Mouse (Mus musculus): Measurements from ENCODE around the gene Chid1.

Chid1 gene

DNA sequence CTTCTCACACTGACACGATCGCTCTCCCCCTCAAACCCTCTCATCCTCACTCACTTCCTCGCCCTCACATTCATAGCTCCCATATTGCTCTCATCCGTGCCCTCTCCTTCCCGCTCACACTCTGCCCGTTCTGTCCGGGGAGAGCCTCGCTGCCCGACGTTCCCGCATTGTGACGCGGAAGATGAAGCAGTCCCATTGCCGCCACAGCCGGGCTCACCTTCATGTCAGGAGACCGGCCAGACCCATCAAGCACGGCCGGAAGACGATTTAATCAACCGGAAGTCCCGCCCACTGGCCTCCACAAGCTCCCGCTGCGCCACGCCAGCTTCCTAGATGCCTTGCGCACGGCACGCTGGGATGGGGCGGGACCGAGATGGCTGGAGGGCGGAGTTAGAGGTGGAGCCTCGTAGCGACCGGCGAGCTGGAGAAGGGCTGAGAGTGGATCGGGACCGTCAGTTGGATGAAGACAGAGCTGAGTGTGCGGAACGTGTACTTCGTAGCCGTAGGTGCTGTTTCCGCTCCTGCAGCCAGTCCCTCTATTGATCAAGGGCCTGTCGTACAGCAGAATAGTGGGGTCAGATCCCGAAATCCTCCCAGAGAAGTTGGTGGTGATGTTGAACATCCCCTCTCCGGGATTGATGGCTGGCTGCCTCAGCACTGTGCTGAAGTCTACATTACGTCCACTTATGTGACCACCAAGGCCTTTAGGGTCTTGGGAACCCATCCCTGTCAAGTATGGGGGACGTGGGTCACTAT, at the start of gene Chid1:
Gene Chid1 (minus strand): TSS at position 302 of the 756 bp plus-strand sequence.
- DNase-seq (ENCODE audit: low spot score): peak; percentile 96

DNA sequence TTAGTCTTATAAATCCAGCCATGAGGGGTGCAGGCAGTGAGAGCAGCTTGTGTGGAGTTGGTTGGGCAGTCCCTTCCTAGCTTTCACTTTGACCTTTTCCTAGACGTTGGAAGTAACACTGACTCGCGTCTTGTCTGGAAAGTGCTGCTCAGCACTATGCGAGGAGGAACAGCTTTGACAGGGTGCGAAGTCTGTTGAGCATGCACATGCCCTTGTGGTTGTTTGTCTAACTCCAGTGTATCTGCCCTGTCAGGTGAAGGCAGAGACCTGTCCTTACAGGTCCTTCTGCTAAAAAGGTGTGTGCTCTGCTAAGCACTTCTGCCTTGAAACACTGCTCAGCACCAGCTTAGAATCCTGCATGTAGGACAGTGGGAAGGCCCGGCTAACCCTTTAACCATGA, 49.2 kb upstream of the Chid1 start:
- DNase-seq (ENCODE audit: low spot score): no peak

DNA sequence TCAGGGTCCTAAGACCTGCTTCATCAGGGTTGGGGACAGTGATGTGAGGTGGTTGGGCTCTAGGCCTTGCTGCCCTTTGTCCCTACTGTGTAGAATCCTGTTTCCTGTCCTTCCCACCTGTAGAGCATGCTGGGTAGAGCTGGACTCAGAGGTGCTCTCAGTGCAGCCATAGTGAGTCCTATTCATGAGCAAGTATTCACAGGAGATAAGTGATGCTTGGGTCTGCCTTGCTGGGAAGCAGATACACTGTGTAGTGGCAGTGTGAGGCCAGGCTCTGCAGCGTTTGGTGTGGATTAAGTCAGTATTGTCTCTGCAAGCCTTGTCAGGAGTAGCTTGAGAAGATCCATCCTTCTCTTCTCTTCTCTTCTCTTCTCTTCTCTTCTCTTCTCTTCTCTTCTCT, 46.2 kb upstream of the Chid1 start:
- DNase-seq (ENCODE audit: low spot score): no peak

DNA sequence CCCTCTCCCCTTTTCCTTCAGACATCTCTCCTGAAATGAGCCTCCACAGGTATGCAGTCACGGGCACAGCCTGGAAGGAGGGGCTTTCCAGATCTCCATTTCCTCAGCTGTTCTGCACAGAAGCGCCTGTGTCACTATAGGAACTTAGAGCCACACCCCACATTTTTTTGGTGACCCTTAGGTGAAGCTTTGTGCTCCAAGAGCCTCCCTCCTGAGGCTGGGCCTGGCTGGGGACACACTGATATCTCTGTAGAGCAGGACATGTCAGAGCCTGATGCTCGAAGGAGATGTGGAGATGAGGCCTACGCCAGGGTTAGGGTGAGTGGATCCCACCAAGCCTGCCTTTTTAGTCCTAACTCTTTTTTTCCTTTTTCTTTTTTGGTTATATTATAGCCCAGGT, 45.6 kb upstream of the Chid1 start:
- no peak for DNase-seq (ENCODE audit: low spot score)

DNA sequence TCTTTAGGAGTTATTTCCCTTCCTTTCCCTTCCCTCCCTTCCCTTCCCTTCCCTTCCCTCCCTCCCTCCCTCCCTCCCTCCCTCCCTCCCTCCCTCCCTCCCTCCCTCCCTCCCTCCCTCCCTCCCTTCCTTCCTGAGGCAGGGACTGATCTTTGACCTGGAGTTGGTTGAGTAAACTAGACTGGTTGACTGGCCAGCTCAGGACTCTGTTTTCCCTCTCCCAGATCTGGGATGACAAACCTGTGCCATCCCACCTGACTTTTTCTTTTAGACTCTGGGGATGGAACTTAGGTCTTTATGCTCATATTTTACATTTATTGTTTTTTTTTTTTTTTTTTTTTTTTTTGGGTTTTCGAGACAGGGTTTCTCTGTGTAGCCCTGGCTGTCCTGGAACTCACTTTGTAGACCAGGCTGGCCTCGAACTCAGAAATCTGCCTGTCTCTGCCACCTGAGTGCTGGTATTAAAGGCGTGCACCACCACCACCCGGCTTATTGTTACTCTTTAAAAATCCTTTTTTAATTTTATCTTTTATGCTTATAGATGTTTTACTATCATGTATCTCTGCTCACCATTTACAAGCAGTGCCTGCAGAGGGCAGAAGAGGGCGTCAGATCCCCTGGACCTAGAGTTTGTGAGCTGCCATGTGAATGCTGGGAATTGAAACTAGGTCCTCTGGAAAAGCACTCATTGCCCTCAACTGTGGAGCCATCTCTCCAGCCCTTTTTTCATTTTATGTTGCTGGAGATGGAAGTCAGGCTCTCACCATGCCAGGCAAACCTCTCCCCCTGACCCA, 44.6 kb upstream of the Chid1 start:
- no peak for DNase-seq (ENCODE audit: low spot score)

DNA sequence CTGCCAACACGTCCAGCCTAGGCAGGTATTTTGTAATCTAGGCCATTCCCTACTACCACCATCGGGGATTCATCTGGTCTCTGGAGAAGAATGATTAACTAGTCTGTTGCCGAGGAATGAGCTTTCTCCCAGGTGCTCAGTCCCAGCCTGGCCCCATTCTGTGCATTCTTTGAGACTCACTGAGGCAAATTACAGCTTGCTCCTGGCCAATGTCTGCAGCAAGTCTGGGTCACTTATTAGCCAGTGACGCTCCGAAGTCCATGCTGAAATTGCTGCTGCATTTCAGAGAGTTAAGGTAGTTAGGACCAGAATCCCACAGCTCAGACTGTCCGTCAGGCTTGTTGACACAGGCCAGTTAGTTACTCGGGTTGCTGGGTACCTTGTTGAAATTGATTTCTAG, 41.7 kb upstream of the Chid1 start:
- DNase-seq (ENCODE audit: low spot score): no peak

DNA sequence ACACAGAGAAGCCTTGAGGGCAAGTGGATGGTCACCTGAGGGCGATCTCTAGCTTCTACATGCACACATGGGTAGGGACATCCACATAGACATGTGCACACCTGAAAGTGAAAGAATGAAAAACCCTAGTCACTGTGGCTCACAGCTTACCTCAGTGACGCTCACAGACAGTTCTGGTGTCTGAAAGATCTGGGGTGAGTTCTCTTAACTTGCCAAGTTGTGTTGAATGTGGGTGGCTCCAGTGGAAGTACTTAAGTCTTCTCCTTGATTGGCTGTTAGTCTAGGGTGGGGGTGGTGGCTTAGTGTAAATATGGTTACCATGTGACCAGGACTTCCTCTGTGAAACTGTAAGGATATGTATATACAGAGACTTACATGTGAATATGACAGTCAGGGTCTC, 39.3 kb upstream of the Chid1 start:
- no peak for DNase-seq (ENCODE audit: low spot score)

DNA sequence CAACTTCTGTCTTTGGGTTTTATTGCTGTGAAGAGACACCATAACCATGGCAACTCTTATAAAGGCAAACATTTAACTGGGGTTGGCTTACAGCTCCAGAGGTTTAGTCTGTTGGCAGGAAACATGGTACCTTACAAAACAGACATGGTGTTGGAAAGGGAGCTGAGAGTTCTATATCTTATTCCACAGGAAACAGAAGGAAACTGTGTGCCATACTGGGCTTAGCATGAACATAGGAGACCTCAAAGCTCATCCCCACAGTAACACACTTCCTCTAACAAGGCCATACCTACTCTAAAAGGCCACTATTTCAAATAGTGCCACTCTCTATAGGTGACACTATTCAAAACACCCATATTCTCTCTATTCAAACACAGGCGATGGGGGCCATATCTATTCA, 38.9 kb upstream of the Chid1 start:
- no peak for DNase-seq (ENCODE audit: low spot score)

DNA sequence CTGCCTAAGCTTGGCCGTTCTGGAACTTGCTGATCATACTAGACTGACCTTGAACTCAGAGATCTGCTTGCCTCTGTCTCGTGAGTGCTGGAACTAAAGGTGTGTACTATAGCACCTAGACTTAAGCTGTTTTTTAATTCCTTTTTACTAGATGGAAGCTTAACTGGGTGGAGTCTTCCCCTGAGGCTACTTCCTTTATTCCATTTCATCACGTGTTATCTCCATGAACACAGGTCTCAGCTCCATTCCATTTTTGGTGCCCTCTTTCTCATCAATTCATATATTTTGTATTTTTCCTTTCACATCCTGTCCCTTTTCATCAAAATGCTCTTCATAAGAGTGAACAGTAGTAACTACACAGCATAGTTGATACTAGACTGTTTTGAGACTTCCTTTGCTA, 38.1 kb upstream of the Chid1 start:
- DNase-seq (ENCODE audit: low spot score): no peak

DNA sequence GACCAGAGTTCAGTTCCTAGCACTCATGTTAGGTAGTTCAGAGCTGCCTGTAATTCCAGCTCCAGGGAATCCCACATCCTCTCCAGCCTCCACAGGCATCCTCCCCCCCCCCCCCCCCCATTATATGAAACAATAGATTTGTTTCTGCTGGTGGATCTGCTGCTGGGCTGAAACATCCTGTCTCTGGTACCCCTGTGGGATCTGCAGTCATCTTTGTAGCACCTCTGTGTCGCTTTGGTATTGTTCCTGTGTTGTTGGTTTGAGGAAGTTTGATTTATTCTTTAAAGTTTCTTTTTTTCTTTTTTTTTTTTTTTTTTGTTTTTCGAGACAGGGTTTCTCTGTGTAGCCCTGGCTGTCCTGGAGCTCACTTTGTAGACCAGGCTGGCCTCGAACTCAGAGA, 35.8 kb upstream of the Chid1 start:
- DNase-seq (ENCODE audit: low spot score): no peak

DNA sequence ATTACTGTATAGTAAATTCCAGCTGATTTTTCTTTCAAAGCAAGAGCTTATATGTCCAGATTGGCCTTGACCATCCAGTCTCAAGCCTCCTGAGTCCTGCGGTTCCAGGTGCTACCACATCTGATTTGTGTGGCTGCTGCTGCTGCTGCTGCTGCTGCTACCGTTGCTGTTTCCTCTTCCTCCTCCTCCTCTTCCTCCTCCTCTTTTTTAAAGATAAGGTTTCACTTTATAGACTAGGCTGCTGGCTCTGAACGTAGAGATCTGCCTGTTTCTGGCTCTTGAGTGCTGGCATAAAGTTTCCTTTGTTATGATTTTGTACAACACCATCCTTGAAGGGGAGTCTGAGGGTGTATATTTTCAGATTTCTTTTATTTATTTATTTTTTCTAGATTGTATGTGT, 34.4 kb upstream of the Chid1 start:
- DNase-seq (ENCODE audit: low spot score): no peak

DNA sequence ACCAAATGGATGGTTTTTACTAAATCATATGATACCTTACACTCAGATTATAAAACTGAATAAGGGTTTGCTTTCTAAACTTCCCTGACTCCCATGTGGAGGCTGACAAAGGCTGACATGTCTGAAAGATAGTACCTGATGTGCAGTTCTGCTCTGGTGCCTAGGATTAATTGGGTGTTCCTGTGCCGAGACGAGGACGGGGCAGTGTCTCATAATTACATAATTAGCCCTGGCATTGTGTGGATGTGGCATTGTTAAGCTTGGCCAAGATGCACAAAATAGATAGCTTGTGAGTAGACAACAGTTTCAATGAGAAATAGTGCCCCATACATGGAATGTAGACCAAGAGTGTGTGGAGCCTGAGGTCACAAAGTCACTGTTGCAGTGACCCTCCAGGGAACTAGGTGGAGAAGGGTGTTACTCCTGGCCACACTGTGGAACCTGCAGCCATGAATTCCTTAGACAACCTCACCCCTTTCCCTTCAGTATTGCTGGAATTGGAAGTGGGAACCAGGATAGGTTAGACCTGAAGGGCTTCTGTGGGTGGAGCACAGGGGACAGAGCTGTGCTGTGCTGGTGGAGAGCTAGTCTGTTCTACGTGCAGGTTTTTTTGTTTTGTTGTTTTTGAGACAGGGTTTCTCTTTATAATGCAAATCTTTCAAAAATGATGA, 31.1 kb upstream of the Chid1 start:
- DNase-seq (ENCODE audit: low spot score): no peak

DNA sequence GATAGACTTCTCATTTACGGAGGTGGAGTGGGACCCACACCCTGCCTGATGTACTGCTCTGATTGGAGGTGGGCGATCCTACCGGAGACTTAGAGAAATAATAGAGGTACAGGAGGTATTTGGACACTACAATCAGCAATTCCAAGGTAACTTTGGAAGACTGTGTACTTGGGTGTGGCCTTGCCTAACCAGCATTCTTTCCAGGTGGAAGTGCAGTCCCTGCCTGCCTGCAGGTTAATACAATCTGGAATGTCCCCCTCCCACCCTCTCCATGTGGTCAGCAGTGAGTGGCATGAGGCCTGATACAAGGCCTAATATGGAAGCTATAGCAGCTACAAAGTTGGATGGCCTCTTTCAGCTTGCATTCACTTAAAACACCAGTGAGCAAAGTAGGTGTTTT, 30.3 kb upstream of the Chid1 start:
- no peak for DNase-seq (ENCODE audit: low spot score)

DNA sequence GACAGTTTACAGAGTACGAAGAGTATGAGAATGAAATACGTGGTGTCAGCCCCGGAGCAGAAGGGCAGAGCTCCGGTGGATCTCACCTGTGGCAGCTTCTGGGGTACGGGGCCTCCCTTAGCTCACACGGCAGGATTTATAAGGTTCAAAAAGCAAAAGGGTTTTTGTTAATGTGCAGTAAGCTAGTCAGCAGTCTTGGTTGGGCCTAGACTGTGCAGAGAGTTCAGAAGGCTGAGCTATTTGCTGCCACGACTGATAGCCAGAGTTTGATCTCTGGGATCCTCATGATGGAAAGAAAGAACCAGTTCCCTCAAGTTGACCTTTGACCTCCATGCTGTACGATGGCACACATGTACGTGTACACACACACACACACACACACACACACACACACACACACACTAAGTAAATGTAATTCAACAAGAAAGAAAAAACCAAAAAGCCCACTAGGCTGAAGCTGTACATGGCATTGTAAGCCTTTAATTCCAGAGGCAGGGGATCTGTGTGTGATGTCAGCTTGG, 29.7 kb upstream of the Chid1 start:
- no peak for DNase-seq (ENCODE audit: low spot score)

DNA sequence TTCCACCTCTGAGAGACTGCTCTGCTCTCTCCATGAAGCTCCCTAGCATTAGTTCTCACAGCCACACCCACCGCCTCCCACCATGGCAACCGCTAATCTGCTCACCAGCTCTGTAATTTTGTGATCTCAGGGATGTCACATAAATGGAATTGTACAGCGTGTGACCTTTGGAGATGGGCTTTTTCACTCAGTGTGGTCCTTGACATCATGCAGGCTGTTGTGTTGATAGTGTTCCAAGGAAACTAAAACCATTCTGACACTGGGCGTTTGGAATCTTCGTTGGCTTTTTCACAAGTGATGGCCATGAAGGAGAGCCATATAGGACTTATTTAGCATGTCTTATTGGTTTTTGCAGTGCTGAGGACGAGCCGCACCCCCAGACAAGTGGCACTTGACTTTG, 26.9 kb upstream of the Chid1 start:
- DNase-seq (ENCODE audit: low spot score): no peak

DNA sequence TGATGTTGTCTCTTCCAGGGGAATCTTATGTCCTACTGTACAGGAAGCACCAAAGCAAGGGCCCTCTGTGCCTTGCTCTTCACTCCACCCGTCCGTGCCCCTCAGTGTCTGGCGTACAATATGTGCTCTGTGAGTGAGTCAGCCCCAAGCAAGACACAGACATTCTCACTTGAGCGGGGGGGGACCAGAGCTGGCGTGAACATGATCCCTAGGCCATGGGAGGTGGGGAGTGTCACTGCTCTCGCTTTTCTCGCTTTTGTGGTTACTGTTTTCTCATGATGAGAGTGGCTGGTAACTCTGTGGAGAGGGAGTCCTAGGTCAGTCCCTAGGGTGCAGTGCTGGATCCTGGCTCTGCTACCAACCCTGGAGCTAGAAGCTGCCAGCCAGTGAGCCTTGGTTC, 24.9 kb upstream of the Chid1 start:
- no peak for DNase-seq (ENCODE audit: low spot score)

DNA sequence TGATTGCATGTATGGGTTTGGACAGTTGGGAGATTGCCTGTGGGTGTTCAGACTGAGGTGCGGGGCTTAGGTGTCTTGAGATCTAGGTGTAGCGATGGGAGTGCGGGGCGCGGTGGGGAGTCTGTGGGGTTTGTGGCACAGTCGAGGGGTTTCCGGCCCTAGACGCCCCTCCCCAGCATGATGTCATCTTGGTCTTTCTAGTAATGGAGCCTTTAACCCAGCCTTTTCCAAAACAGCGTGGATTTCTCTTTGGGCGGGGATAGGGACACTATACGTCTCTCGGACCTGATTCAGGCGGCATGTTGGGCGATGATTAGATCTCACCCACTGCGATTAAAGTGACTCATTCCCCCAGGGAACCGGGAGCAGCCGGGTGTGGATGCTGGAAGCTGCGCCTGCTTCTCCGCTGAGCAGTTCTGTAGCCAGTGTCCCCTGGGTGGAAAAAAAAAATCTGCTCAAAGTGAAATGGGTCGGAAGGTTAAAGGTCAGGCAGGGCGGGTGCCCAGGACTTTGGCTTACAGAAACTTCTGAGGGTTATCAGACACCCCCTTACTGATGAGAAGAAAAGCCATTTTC, 23.3 kb upstream of the Chid1 start:
- DNase-seq (ENCODE audit: low spot score): peak; percentile 57

DNA sequence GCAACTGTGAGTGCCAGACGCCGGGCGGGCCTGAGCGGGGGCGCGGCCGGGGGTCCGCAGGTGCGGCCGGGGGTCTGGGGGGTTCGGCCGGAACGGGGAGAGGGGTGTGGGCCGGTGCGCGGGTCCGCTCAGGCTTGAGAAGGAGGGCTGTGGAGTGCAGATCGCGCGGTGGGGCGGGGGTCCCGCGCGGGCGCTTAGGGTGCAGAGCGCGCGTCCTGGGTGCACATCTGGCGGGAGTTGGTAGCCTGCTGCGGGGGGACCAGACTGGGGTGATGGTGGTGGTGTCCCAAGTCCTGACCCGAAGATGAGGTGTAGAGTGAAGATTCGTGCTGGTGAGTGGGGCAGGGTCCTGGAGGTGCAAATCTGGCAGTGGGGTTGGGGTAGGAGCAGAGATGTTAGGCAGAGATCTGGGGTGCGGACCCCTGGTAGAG, 22.8 kb upstream of the Chid1 start:
- DNase-seq (ENCODE audit: low spot score): no peak

DNA sequence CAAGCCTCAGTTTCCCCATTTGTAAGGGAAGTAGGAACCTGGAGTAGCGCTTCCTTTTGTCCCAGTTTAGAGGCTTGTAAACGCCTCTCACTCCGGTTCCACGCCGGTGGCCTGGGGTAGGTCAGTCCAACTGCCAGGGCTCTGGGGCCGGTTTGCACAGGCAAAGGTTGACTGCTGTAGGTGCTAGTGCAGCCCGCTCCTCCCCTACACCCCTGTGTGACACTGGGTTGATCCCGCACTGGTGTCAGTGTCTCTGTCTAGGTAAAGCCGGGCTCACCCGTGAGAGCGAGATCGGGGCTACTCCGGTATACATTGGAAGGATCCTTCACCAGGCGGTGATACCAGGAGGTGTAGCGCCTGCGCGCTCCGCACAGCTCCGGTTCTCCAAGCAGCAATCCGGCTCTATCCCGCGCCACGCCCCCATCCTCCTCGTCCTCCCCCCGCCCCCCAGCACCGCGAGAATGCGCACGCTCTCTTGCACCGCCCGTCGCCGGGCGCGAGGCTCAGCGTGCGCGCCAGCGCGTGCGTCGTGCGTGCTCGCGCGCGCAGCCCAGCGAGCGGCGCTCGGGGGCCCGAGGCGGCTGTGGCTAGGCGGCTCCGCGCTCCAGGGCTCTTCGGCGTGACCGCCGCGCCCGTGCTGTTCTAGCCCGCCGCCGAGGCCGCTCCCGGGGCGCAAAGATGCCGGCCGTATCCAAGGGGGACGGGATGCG, 22.2 kb upstream of the Chid1 start, which contains the start of gene Ap2a2:
Gene Ap2a2 (plus strand): TSS at position 492 of the 710 bp plus-strand sequence.
- DNase-seq (ENCODE audit: low spot score): peak; percentile 91

DNA sequence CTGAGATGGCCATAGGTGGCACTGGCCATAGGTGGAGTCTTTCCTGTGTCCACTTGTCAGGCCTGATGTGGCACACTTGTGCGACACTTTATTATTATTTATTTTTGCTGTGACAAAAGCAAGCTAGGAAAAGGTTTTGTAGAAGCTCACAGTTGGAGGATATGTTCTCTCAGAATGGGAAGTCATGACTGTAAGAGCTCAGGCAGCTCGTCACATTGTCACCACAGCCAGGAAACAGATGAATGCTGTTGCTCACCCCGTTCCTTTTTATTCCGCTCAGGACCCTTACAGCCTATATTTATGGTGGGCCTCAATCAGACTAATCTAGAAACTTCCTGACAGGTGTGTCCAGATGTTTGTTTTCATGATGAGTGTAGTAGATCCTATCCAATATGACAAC, 20.8 kb upstream of the Chid1 start:
- no peak for DNase-seq (ENCODE audit: low spot score)

DNA sequence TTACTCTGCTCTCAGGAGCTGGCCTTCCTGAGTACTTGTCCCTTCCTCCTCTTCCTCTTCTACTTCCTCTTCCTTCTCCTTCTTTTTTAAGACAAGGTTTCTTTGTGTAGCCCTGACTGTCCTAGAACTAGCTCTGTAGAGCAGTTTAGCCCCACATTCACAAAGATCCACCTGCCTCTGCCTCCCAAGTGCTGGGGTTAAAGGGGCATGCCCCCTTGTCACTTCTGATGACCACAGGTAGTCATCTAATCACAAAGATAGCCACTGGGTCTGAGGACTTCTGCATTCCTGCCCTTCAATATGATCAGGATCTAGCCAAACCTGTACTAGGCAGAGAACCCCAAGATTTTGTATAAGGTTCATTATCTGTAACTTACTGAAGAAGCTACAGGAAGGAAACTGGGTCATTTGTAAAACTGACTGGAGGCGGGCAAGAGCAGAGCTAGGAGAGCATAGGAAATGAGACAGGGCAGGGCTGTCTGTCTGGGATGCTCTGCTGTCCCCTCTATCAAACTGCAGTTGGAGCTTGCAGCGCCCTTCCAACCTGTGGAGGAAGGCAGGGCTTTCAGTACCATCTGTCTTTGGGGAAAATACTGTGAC, 20.2 kb upstream of the Chid1 start:
- no peak for DNase-seq (ENCODE audit: low spot score)

All from adipocyte (in vitro differentiated cells).